Mouse (Mus musculus) cerebellum, adult (tissue): ENCODE measurements around the gene Olfr1299.

Experiments used
- ATAC-seq: cut with Nextera tagmentation; 2 replicates; pipeline ENCODE4 v1.9.2; 2017; ENCODE audit warnings: mild to moderate bottlenecking, moderate library complexity, mixed read lengths; ENCODE audit not compliant: insufficient number of reproducible peaks, low FRiP score, low TSS enrichment

Gene Olfr1299

GRCm38 (mm10) chr2:111661119-111661518 is at the start of gene Olfr1299:
Gene Olfr1299 (plus strand): TSS chr2:111661419.
- no peak for ATAC-seq

GRCm38 (mm10) chr2:111626397-111626796 is 34.8 kb upstream of the Olfr1299 start, which contains the start of gene Olfr1297:
Gene Olfr1297 (minus strand): TSS chr2:111626497.
- no peak for ATAC-seq

GRCm38 (mm10) chr2:111649101-111649500 is 12.1 kb upstream of the Olfr1299 start, which contains the start of gene Olfr1298:
Gene Olfr1298 (minus strand): TSS chr2:111649201.
- no peak for ATAC-seq
